Mouse (Mus musculus) left cerebral cortex, adult 2 months (tissue): ENCODE measurements around the gene Arrdc1. TPM values are rescaled to one million over a fixed set of nuclear protein-coding genes. Genes with fewer than 3 reads are reported as not detected.
"Not testable (repeated sequence)": the region's sequence is repeated elsewhere in the genome, so short reads cannot be mapped to it uniquely, and the experiment has no call there.

ENCODE experiments used
- DNase-seq, 2 experiments: peaks; one replicate each; pipeline ENCODE4 v3.0.0; 2021 to 2022; ENCODE audit warnings: low spot score in 2 of 2, mixed read lengths in 1 of 2; ENCODE audit errors: extremely low spot score in 1 of 2
- H3K27ac ChIP-seq: fragments of 200-600 bp; 2 replicates; pipeline ENCODE4 v1.8.1; 2022
- H3K4me3 ChIP-seq: fragments of 200-600 bp; 2 replicates; pipeline ENCODE4 v1.8.1; 2022
- CTCF ChIP-seq: fragments of 200-600 bp; IDR thresholded peaks from 2 replicates; pipeline ENCODE4 v1.8.1; 2022; ENCODE audit warnings: antibody characterized with exemption, mild to moderate bottlenecking, moderate library complexity
- intact Hi-C: fragments of 180-260 bp; cut with DNase I; formaldehyde crosslinking; loops from one replicate; pipeline ENCODE4 v1.15.1; 2025
- total RNA-seq, 2 experiments: library from RNA; stranded (reverse); gene quantifications; 2 replicates each; pipeline ENCODE4 v1.2.3; 2021

Gene Arrdc1
- total RNA-seq, 2 experiments from 2014 or later = 17.1 to 18.2 TPM

- DNase-seq = peak; percentile 99
- no peak for TF ChIP-seq CTCF
- intact Hi-C loops = no loop called here
- H3K4me3 ChIP-seq = peak within 1 kb of the TSS; percentile 82
- peak within 1 kb of the TSS; percentile 47 for H3K27ac ChIP-seq
These were observed 14.6 kb upstream of the Arrdc1 start, which contains the start of gene Zmynd19 for GRCm38 (mm10) chr2:24949421-24950188. Zmynd19 (plus strand) TSS chr2:24949792.

- intact Hi-C loops, H3K27ac ChIP-seq, DNase-seq, H3K4me3 ChIP-seq: not testable (repeated sequence)
- TF ChIP-seq CTCF = peak; percentile 37
These were observed 9.3 kb upstream of the Arrdc1 start for GRCm38 (mm10) chr2:24944304-24944703.

- TF ChIP-seq CTCF = no peak
- intact Hi-C loops = no loop called here
- no peak for DNase-seq
- Histone ChIP-seq H3K4me3 (no peak overlapping the region), H3K27ac (no peak overlapping the region)
These were observed 7.0 kb upstream of the Arrdc1 start for GRCm38 (mm10) chr2:24942092-24942491.

GRCm38 (mm10) chr2:24934441-24934963, 550 bp downstream of the Arrdc1 start:
- TF ChIP-seq CTCF = no peak
- Histone ChIP-seq H3K27ac (peak overlapping the region; percentile 78), H3K4me3 (peak overlapping the region; percentile 64)
- intact Hi-C loops = no loop called here
- no peak for DNase-seq

GRCm38 (mm10) chr2:24929593-24929992, 5.5 kb downstream of the Arrdc1 start:
- Histone ChIP-seq H3K4me3 (no peak overlapping the region), H3K27ac (no peak overlapping the region)
- intact Hi-C loops = no loop called here
- DNase-seq = no peak
- no peak for TF ChIP-seq CTCF

- Histone ChIP-seq H3K4me3 (no peak overlapping the region), H3K27ac (no peak overlapping the region)
- intact Hi-C loops = no loop called here
- DNase-seq = no peak
- no peak for TF ChIP-seq CTCF
These were observed 5.9 kb downstream of the Arrdc1 start for GRCm38 (mm10) chr2:24929119-24929518.

GRCm38 (mm10) chr2:24927810-24928479, 7.1 kb downstream of the Arrdc1 start:
- Histone ChIP-seq H3K4me3 (no peak overlapping the region), H3K27ac (no peak overlapping the region)
- no peak for DNase-seq
- TF ChIP-seq CTCF = no peak
- intact Hi-C loops = no loop called here

GRCm38 (mm10) chr2:24926965-24927358, 8.1 kb downstream of the Arrdc1 start:
- Histone ChIP-seq H3K4me3 (no peak overlapping the region), H3K27ac (no peak overlapping the region)
- no peak for TF ChIP-seq CTCF
- no peak for DNase-seq
- intact Hi-C loops = no loop called here

GRCm38 (mm10) chr2:24926345-24926964, 8.6 kb downstream of the Arrdc1 start:
- intact Hi-C loops = no loop called here
- DNase-seq = no peak
- no peak overlapping the region for H3K27ac ChIP-seq
- no peak for TF ChIP-seq CTCF
- H3K4me3 ChIP-seq = no peak overlapping the region

GRCm38 (mm10) chr2:24925284-24925683, 9.8 kb downstream of the Arrdc1 start:
- Histone ChIP-seq H3K27ac (no peak overlapping the region), H3K4me3 (no peak overlapping the region)
- DNase-seq = no peak
- no peak for TF ChIP-seq CTCF
- intact Hi-C loops = no loop called here

GRCm38 (mm10) chr2:24923561-24923960, 11.5 kb downstream of the Arrdc1 start:
- peak; percentile 56 for TF ChIP-seq CTCF
- Histone ChIP-seq H3K27ac (no peak overlapping the region), H3K4me3 (no peak overlapping the region)
- DNase-seq = no peak
- intact Hi-C loops = no loop called here

GRCm38 (mm10) chr2:24919839-24920175, 15.2 kb downstream of the Arrdc1 start:
- H3K27ac ChIP-seq = peak overlapping the region; percentile 89
- H3K4me3 ChIP-seq = peak overlapping the region; percentile 88
- no peak for TF ChIP-seq CTCF
- DNase-seq = no peak
- intact Hi-C loops = no loop called here
